Mouse (Mus musculus) urinary bladder, postnatal 0 days (tissue): ENCODE measurements around the gene Gm11939. TPM values are rescaled to one million over a fixed set of nuclear protein-coding genes. Genes with fewer than 3 reads are reported as not detected.

Experiments
- polyA plus RNA-seq: library from polyadenylated mRNA; unstranded; fragments of >200 nt; fragmentation: Nextera tagmentation; extraction: Ambion mirVana; gene quantifications from 2 replicates; pipeline ENCODE4 v1.2.1, GENCODE M21; 2015

Gm11939 gene
- not detected in 2 replicates for polyA plus RNA-seq

GRCm38 (mm10) chr11:99559366-99559765, at the start of gene Gm11939:
Gm11939 (minus strand) TSS chr11:99559466.

GRCm38 (mm10) chr11:99603208-99603607, 43.9 kb upstream of the Gm11939 start, which contains the start of gene Gm11938:
Gm11938 (minus strand) TSS chr11:99603308.

GRCm38 (mm10) chr11:99597742-99598141, 38.5 kb upstream of the Gm11939 start, which contains the start of gene Krtap9-3:
Krtap9-3 (minus strand) TSS chr11:99598105.

GRCm38 (mm10) chr11:99590981-99591380, 31.7 kb upstream of the Gm11939 start, which contains the start of gene Krtap1-3:
Krtap1-3 (minus strand) TSS chr11:99591339.

GRCm38 (mm10) chr11:99583245-99583704, 24.0 kb upstream of the Gm11939 start, which contains the start of gene Krtap1-4:
Krtap1-4 (minus strand) TSS chr11:99583654.

GRCm38 (mm10) chr11:99580636-99581035, 21.4 kb upstream of the Gm11939 start, which contains the start of gene Krtap1-5:
Krtap1-5 (minus strand) TSS chr11:99581016.

GRCm38 (mm10) chr11:99566530-99566929, 7.3 kb upstream of the Gm11939 start, which contains the start of gene Krtap3-1:
Krtap3-1 (minus strand) TSS chr11:99566630.

GRCm38 (mm10) chr11:99556753-99557152, 2.5 kb downstream of the Gm11939 start, which contains the start of gene Krtap3-2:
Krtap3-2 (minus strand) TSS chr11:99556853.

GRCm38 (mm10) chr11:99550765-99551164, 8.5 kb downstream of the Gm11939 start, which contains the start of gene Krtap3-3:
Krtap3-3 (minus strand) TSS chr11:99550865.

GRCm38 (mm10) chr11:99521288-99521860, 37.9 kb downstream of the Gm11939 start, which contains the start of gene Krt39:
Krt39 (minus strand) TSS chr11:99521338.

Other genes starting within 250 kb of the Gm11939 start
- 0.12 TPM in 1 of 2 replicates, not detected in the other for gene Krt25, start 236.5 kb downstream of the Gm11939 start, polyA plus RNA-seq
- not detected in 2 replicates for gene Krt26, start 221.5 kb downstream of the Gm11939 start, polyA plus RNA-seq
- not detected in 2 replicates for gene Krt27, start 208.4 kb downstream of the Gm11939 start, polyA plus RNA-seq
- 0.10 TPM in 1 of 2 replicates, not detected in the other for gene Krt28, start 184.6 kb downstream of the Gm11939 start, polyA plus RNA-seq
- gene Krt10, start 170.1 kb downstream of the Gm11939 start, polyA plus RNA-seq, result 13.5 and 14.5 TPM in 2 replicates
- gene Krt12, start 137.2 kb downstream of the Gm11939 start, polyA plus RNA-seq, result not detected in 2 replicates
- gene Krt20, start 121.3 kb downstream of the Gm11939 start, polyA plus RNA-seq, result 71.7 and 82.2 TPM in 2 replicates
- 2.6 and 3.4 TPM in 2 replicates for gene Krt23, start 66.3 kb downstream of the Gm11939 start, polyA plus RNA-seq
- gene Krt39, start 38.1 kb downstream of the Gm11939 start, polyA plus RNA-seq, result not detected in 2 replicates
- gene Krt40, start 16.3 kb downstream of the Gm11939 start, polyA plus RNA-seq, result not detected in 2 replicates
- not detected in 2 replicates for gene Krtap3-3, start 8.6 kb downstream of the Gm11939 start, polyA plus RNA-seq
- not detected in 2 replicates for gene Krtap3-2, start 2.6 kb downstream of the Gm11939 start, polyA plus RNA-seq
- gene Krtap3-1, start 7.2 kb upstream of the Gm11939 start, polyA plus RNA-seq, result not detected in 2 replicates
- 0.12 TPM in 1 of 2 replicates, not detected in the other for gene Krtap1-5, start 21.6 kb upstream of the Gm11939 start, polyA plus RNA-seq
- not detected in 2 replicates for gene Krtap1-4, start 24.2 kb upstream of the Gm11939 start, polyA plus RNA-seq
- gene Krtap1-3, start 31.9 kb upstream of the Gm11939 start, polyA plus RNA-seq, result not detected in 2 replicates
- gene Krtap9-3, start 38.6 kb upstream of the Gm11939 start, polyA plus RNA-seq, result not detected in 2 replicates
- not detected in 2 replicates for gene Gm11938, start 43.8 kb upstream of the Gm11939 start, polyA plus RNA-seq
- not detected in 2 replicates for gene Gm11937, start 50.7 kb upstream of the Gm11939 start, polyA plus RNA-seq
- not detected in 2 replicates for gene Krtap2-4, start 55.4 kb upstream of the Gm11939 start, polyA plus RNA-seq
- gene Gm11562, start 61.0 kb upstream of the Gm11939 start, polyA plus RNA-seq, result not detected in 2 replicates
- gene Krtap4-1, start 68.8 kb upstream of the Gm11939 start, polyA plus RNA-seq, result not detected in 2 replicates
- not detected in 2 replicates for gene Krtap4-2, start 75.6 kb upstream of the Gm11939 start, polyA plus RNA-seq
- not detected in 2 replicates for gene Krtap4-7, start 84.6 kb upstream of the Gm11939 start, polyA plus RNA-seq
- gene Gm11555, start 90.8 kb upstream of the Gm11939 start, polyA plus RNA-seq, result not detected in 2 replicates
- not detected in 2 replicates for gene Gm11563, start 99.5 kb upstream of the Gm11939 start, polyA plus RNA-seq
- not detected in 2 replicates for gene Krtap4-6, start 106.5 kb upstream of the Gm11939 start, polyA plus RNA-seq
- gene Gm14190, start 131.3 kb upstream of the Gm11939 start, polyA plus RNA-seq, result not detected in 2 replicates
- gene Gm14180, start 174.8 kb upstream of the Gm11939 start, polyA plus RNA-seq, result not detected in 2 replicates
- not detected in 2 replicates for gene Gm11595, start 213.4 kb upstream of the Gm11939 start, polyA plus RNA-seq
- not detected in 2 replicates for gene Krtap4-8, start 221.2 kb upstream of the Gm11939 start, polyA plus RNA-seq
- not detected in 2 replicates for gene Krtap4-9, start 225.7 kb upstream of the Gm11939 start, polyA plus RNA-seq
- not detected in 2 replicates for gene Gm11596, start 234.0 kb upstream of the Gm11939 start, polyA plus RNA-seq
- gene Gm11569, start 239.5 kb upstream of the Gm11939 start, polyA plus RNA-seq, result not detected in 2 replicates
- not detected in 2 replicates for gene Gm11554, start 245.0 kb upstream of the Gm11939 start, polyA plus RNA-seq